Mouse (Mus musculus): Measurements from ENCODE around the gene Rps8.

- TF ChIP-seq CTCF (IDR thresholded peaks at IDR 0.05; ENCODE audit: extremely low read depth, insufficient read depth, insufficient read length, insufficient replicate concordance) (no peak), POLR2A (IDR thresholded peaks at IDR 0.05; ENCODE audit: low read depth, low read length) (no peak)
Observed at GRCm38 (mm10) chr4:117125348-117125909, 30.6 kb downstream of the Rps8 start, which contains the start of gene Btbd19.
